Mouse (Mus musculus) layer of hippocampus, postnatal 14 days (tissue): Measurements from ENCODE around the gene Ksr1. TPM values are rescaled to one million over a fixed set of nuclear protein-coding genes. Genes with fewer than 3 reads are reported as not detected.

Experiments
- DNase-seq, 2 experiments: peaks; one replicate each; pipeline ENCODE4 v3.0.0; 2021 to 2022; ENCODE audit warnings: low spot score in 2 of 2, mixed read lengths in 1 of 2
- total RNA-seq, 2 experiments: library from RNA; stranded (reverse); gene quantifications; 2 replicates each; pipeline ENCODE4 v1.2.3; 2021

Gene Ksr1
- total RNA-seq, 2 experiments from 2014 or later, result 154 to 158 TPM

- DNase-seq, result no peak
Measured at GRCm38 (mm10) chr11:79149295-79149694, 3.1 kb upstream of the Ksr1 start.

GRCm38 (mm10) chr11:79148783-79149182 is 2.6 kb upstream of the Ksr1 start:
- no peak for DNase-seq

GRCm38 (mm10) chr11:79145283-79146265 is 633 bp downstream of the Ksr1 start:
- no peak for DNase-seq

GRCm38 (mm10) chr11:79144741-79145140 is 1.5 kb downstream of the Ksr1 start:
- DNase-seq, result no peak

GRCm38 (mm10) chr11:79144043-79144591 is 2.1 kb downstream of the Ksr1 start:
- DNase-seq, result no peak

- no peak for DNase-seq
Measured at GRCm38 (mm10) chr11:79143322-79143721, 2.9 kb downstream of the Ksr1 start.

GRCm38 (mm10) chr11:79142381-79142780 is 3.8 kb downstream of the Ksr1 start:
- DNase-seq, result no peak

- no peak for DNase-seq
Measured at GRCm38 (mm10) chr11:79141235-79142109, 4.7 kb downstream of the Ksr1 start.

GRCm38 (mm10) chr11:79140511-79140888 is 5.7 kb downstream of the Ksr1 start:
- no peak for DNase-seq

GRCm38 (mm10) chr11:79139878-79140510 is 6.2 kb downstream of the Ksr1 start:
- DNase-seq, result no peak

GRCm38 (mm10) chr11:79138621-79139020 is 7.6 kb downstream of the Ksr1 start:
- DNase-seq, result no peak

- peak; percentile 47 to 89 for DNase-seq
Measured at GRCm38 (mm10) chr11:79137245-79137644, 9.0 kb downstream of the Ksr1 start.

GRCm38 (mm10) chr11:79135685-79136360 is 10.4 kb downstream of the Ksr1 start:
- peak in 1 of 2 experiments; percentile 43 for DNase-seq

GRCm38 (mm10) chr11:79135105-79135503 is 11.1 kb downstream of the Ksr1 start:
- DNase-seq, result no peak

GRCm38 (mm10) chr11:79134416-79135104 is 11.6 kb downstream of the Ksr1 start:
- no peak for DNase-seq

GRCm38 (mm10) chr11:79133961-79134360 is 12.2 kb downstream of the Ksr1 start:
- no peak for DNase-seq

- no peak for DNase-seq
Measured at GRCm38 (mm10) chr11:79133051-79133450, 13.2 kb downstream of the Ksr1 start.

- DNase-seq, result no peak
Measured at GRCm38 (mm10) chr11:79131949-79132411, 14.2 kb downstream of the Ksr1 start.
